Comparison of ENCODE assay signal across 17 mouse cellular contexts in genomic region chr15:101160128-101160527, GRCm38 (mm10). TPM values are rescaled to one million over a fixed set of nuclear protein-coding genes. Genes with fewer than 3 reads are reported as not detected.
A peak's percentile ranks its signal among the peaks of the same experiment; 100 is the strongest.
DNase-seq lines count a peak whose midpoint lies in the region; ATAC-seq lines count a peak whose summit lies in the region.
"Had no signal": no experiment of that assay in that cellular context is flagged by ENCODE, and none has a peak within 500 bp of the region (broad histone marks: within the 10 kb centered on the region; RNA-seq: fewer than 3 reads in every experiment).

No protein-coding gene starts in this region.

- peak overlapping the region; percentile 32 for H3K4me3 ChIP-seq in embryonic facial prominence, embryonic 10.5 days
- peak overlapping the region; percentile 14; the same call in 1 of the 2 replicates for H3K4me3 ChIP-seq in forebrain, embryonic 12.5 days (replicated peaks)
- peak overlapping the region; percentile 28 for H3K4me3 ChIP-seq in limb, embryonic 10.5 days
- H3K4me3 ChIP-seq in midbrain, embryonic 16.5 days (ENCODE audit: low read depth, low read length): no peak overlapping the region
- H3K4me3 ChIP-seq: heart, embryonic 15.5 days; myocyte had no signal

- H3K9ac ChIP-seq in forebrain, embryonic 12.5 days: no peak overlapping the region
- no peak overlapping the region for H3K9ac ChIP-seq in midbrain, embryonic 16.5 days (ENCODE audit: low read depth, low read length)
- H3K9ac ChIP-seq: heart, embryonic 15.5 days; liver, embryonic 14.5 days had no signal

- H3K4me2 ChIP-seq in forebrain, embryonic 12.5 days: peak overlapping the region; percentile 44
- H3K4me2 ChIP-seq in midbrain, embryonic 16.5 days (ENCODE audit: low read length): 0 out of 2 replicates have a peak overlapping the region, but pooled peaks have one; percentile 28
- H3K4me2 ChIP-seq: heart, embryonic 15.5 days had no signal

- peak overlapping the region; percentile 65 for H3K27ac ChIP-seq in embryonic facial prominence, embryonic 10.5 days (replicated peaks)
- peak overlapping the region; percentile 86 for H3K27ac ChIP-seq in forebrain, embryonic 12.5 days
- H3K27ac ChIP-seq in limb, embryonic 10.5 days: peak overlapping the region; percentile 77
- H3K27ac ChIP-seq in midbrain, embryonic 16.5 days (ENCODE audit: low read length): peak overlapping the region; percentile 74
- H3K27ac ChIP-seq: heart, embryonic 15.5 days; liver, embryonic 14.5 days had no signal

- H3K4me1 ChIP-seq in embryonic facial prominence, embryonic 10.5 days: peaks cover 38% of the 10 kb centered on the region
- peaks cover 47% of the 10 kb centered on the region for H3K4me1 ChIP-seq in forebrain, embryonic 12.5 days
- H3K4me1 ChIP-seq in limb, embryonic 10.5 days: peaks cover 31% of the 10 kb centered on the region
- peaks cover 37% of the 10 kb centered on the region for H3K4me1 ChIP-seq in midbrain, embryonic 16.5 days (ENCODE audit: control insufficient read depth, insufficient read depth, low read length)

- peaks cover 28% of the 10 kb centered on the region; the same call in 1 of the 2 replicates for H3K27me3 ChIP-seq in embryonic facial prominence, embryonic 10.5 days (replicated peaks; ENCODE audit: low read depth, poor library complexity, severe bottlenecking)
- no peaks in the 10 kb centered on the region for H3K27me3 ChIP-seq in forebrain, embryonic 12.5 days
- peaks cover 20% of the 10 kb centered on the region for H3K27me3 ChIP-seq in limb, embryonic 10.5 days (ENCODE audit: low read depth, poor library complexity, severe bottlenecking)
- no peaks in the 10 kb centered on the region for H3K27me3 ChIP-seq in midbrain, embryonic 16.5 days (ENCODE audit: control insufficient read depth, insufficient read depth, low read depth, low read length)
- H3K27me3 ChIP-seq: heart, embryonic 15.5 days had no signal

- no peak for DNase-seq in embryonic facial prominence, embryonic 10.5 days (ENCODE audit: low spot score)
- DNase-seq in limb, embryonic 10.5 days (ENCODE audit: low spot score): no peak
- no peak for DNase-seq in adrenal gland, adult 18-20 months (ENCODE audit: low spot score in 2 of 2)
- no peak for DNase-seq in MN1 (ENCODE audit: low spot score)
- no peak for DNase-seq in adrenal gland, postnatal 25 days
- DNase-seq: adrenal gland, adult 8-10 months; cerebellum, adult 11-12 months; gastrocnemius, postnatal 25 days had no signal

- no peak for ATAC-seq in forebrain, embryonic 12.5 days (ENCODE audit: low FRiP score)
- ATAC-seq in midbrain, embryonic 16.5 days: no peak
- ATAC-seq: inflammation-experienced regulatory T-cells, adult 6 months had no signal

- H3K36me3 ChIP-seq in embryonic facial prominence, embryonic 10.5 days (replicated peaks): no peaks in the 10 kb centered on the region
- no peaks in the 10 kb centered on the region for H3K36me3 ChIP-seq in forebrain, embryonic 12.5 days (replicated peaks)
- H3K36me3 ChIP-seq in limb, embryonic 10.5 days: no peaks in the 10 kb centered on the region
- no peaks in the 10 kb centered on the region for H3K36me3 ChIP-seq in midbrain, embryonic 16.5 days (ENCODE audit: control insufficient read depth, insufficient read depth, low read length)
- H3K36me3 ChIP-seq: heart, embryonic 15.5 days had no signal

- H3K9me3 ChIP-seq in embryonic facial prominence, embryonic 10.5 days: peaks cover 8% of the 10 kb centered on the region
- H3K9me3 ChIP-seq in forebrain, embryonic 12.5 days: peaks cover 8% of the 10 kb centered on the region; the same call in 1 of the 2 replicates
- H3K9me3 ChIP-seq in limb, embryonic 10.5 days (replicated peaks): no peaks in the 10 kb centered on the region
- peaks cover 8% of the 10 kb centered on the region for H3K9me3 ChIP-seq in midbrain, embryonic 16.5 days (replicated peaks; ENCODE audit: control insufficient read depth, low read length, poor library complexity, severe bottlenecking)
- H3K9me3 ChIP-seq: heart, embryonic 15.5 days had no signal

- 25% methylated on average over 1 of the region's 1 CpGs for WGBS in embryonic facial prominence, embryonic 10.5 days
- WGBS in forebrain, embryonic 12.5 days: 21% methylated on average over 1 of the region's 1 CpGs
- 24% methylated on average over 1 of the region's 1 CpGs for WGBS in limb, embryonic 10.5 days
- 48% methylated on average over 1 of the region's 1 CpGs for WGBS in midbrain, embryonic 16.5 days

RNA-seq across cellular contexts. Expression of gene Acvr1b, which starts 13.7 kb away (rescaled TPM):
- 5.5 and 6.2 TPM in 2 replicates for polyA plus RNA-seq in embryonic facial prominence, embryonic 10.5 days (2016; fragmentation: Nextera tagmentation; extraction: Ambion mirVana)
- polyA plus RNA-seq in forebrain, embryonic 12.5 days (2016; fragmentation: Nextera tagmentation; extraction: Ambion mirVana): 14.5 and 18.4 TPM in 2 replicates
- polyA plus RNA-seq in limb, embryonic 10.5 days (2016; fragmentation: Nextera tagmentation; extraction: Ambion mirVana): 5.0 and 5.7 TPM in 2 replicates
- 22.1 and 24.5 TPM in 2 replicates for polyA plus RNA-seq in midbrain, embryonic 16.5 days (2015; fragmentation: Nextera tagmentation; extraction: Ambion mirVana)
- total RNA-seq in adrenal gland, adult 18-20 months (2021): 1 to 10 TPM; 5.8 to 5.9 TPM
- 9.0 and 11.2 TPM in 2 replicates for total RNA-seq in adrenal gland, postnatal 25 days (2021)

RNA-seq across cellular contexts. Expression of gene Acvrl1, which starts 31.8 kb away (rescaled TPM):
- 10.3 and 10.6 TPM in 2 replicates for polyA plus RNA-seq in embryonic facial prominence, embryonic 10.5 days (2016; fragmentation: Nextera tagmentation; extraction: Ambion mirVana)
- 6.4 and 6.5 TPM in 2 replicates for polyA plus RNA-seq in forebrain, embryonic 12.5 days (2016; fragmentation: Nextera tagmentation; extraction: Ambion mirVana)
- 7.2 and 8.3 TPM in 2 replicates for polyA plus RNA-seq in limb, embryonic 10.5 days (2016; fragmentation: Nextera tagmentation; extraction: Ambion mirVana)
- 8.0 and 10.6 TPM in 2 replicates for polyA plus RNA-seq in midbrain, embryonic 16.5 days (2015; fragmentation: Nextera tagmentation; extraction: Ambion mirVana)
- total RNA-seq in adrenal gland, adult 18-20 months (2021): 10 to 100 TPM; 19.1 to 26.1 TPM
- total RNA-seq in adrenal gland, postnatal 25 days (2021): 11.1 and 15.5 TPM in 2 replicates

RNA-seq across cellular contexts. Expression of gene Ankrd33, which starts 44.6 kb away (rescaled TPM):
- 0.10 TPM in 1 of 2 replicates, not detected in the other for polyA plus RNA-seq in embryonic facial prominence, embryonic 10.5 days (2016; fragmentation: Nextera tagmentation; extraction: Ambion mirVana)
- not detected in 2 replicates for polyA plus RNA-seq in forebrain, embryonic 12.5 days (2016; fragmentation: Nextera tagmentation; extraction: Ambion mirVana)
- not detected in 2 replicates for polyA plus RNA-seq in limb, embryonic 10.5 days (2016; fragmentation: Nextera tagmentation; extraction: Ambion mirVana)
- polyA plus RNA-seq in midbrain, embryonic 16.5 days (2015; fragmentation: Nextera tagmentation; extraction: Ambion mirVana): not detected in 2 replicates
- under 1 TPM; 0.42 to 0.70 TPM for total RNA-seq in adrenal gland, adult 18-20 months (2021)
- 0.62 and 0.64 TPM in 2 replicates for total RNA-seq in adrenal gland, postnatal 25 days (2021)
- total RNA-seq: CH12.LX; gastrocnemius, postnatal 25 days; left cerebral cortex, adult 18-20 months had no signal
- polyA plus RNA-seq: heart, embryonic 15.5 days; inflammation-experienced regulatory T-cells, adult 6 months; liver, embryonic 14.5 days; myocyte; urinary bladder, adult 2 months had no signal
